Mouse (Mus musculus) CH12.LX (cell line): ENCODE data around the gene Kif1bp. TPM values are rescaled to one million over a fixed set of nuclear protein-coding genes. Genes with fewer than 3 reads are reported as not detected.

ENCODE experiments used
- DNase-seq: peaks from one replicate; pipeline ENCODE4 v3.0.0-alpha.2; 2013; ENCODE audit errors: extremely low read depth
- H3K27ac ChIP-seq: 2 replicates; pipeline ENCODE4 v1.5.1; 2012; ENCODE audit warnings: low read depth, mild to moderate bottlenecking, control low read depth, moderate library complexity; ENCODE audit not compliant: insufficient read depth
- H3K27me3 ChIP-seq: replicated peaks from 2 replicates; pipeline ENCODE3; 2012; ENCODE audit warnings: inconsistent platforms
- H3K36me3 ChIP-seq, 2 experiments: replicated peaks in 1 of 2; 2 replicates each; pipeline versions ENCODE3 to v1.6.1; 2012; ENCODE audit warnings: inconsistent platforms in 1 of 2, low read length in 1 of 2, mild to moderate bottlenecking in 1 of 2, mixed read lengths in 1 of 2, moderate library complexity in 1 of 2; ENCODE audit not compliant: control insufficient read depth in 1 of 2, insufficient read depth in 1 of 2
- H3K4me1 ChIP-seq, 2 experiments: 2 replicates each; pipeline ENCODE4 v1.6.1; 2012; ENCODE audit warnings: inconsistent platforms in 1 of 2, moderate library complexity in 1 of 2; ENCODE audit not compliant: insufficient read depth in 2 of 2, control insufficient read depth in 1 of 2
- H3K4me2 ChIP-seq: 2 replicates; pipeline ENCODE4 v1.6.1; 2012; ENCODE audit warnings: low read depth, mild to moderate bottlenecking, control low read depth; ENCODE audit not compliant: poor library complexity, insufficient read depth, severe bottlenecking
- H3K4me3 ChIP-seq, 3 experiments: fragments of 150-350 bp in 1 of 3; sonication (generic) in 1 of 3; replicated peaks in 1 of 3; 2 replicates each; pipeline versions ENCODE3 to v1.5.1; 2011 to 2012; ENCODE audit warnings: low read depth in 2 of 3, low read length in 2 of 3, mild to moderate bottlenecking in 2 of 3, moderate library complexity in 2 of 3, control low read depth in 1 of 3, improper control_type of control experiment in 1 of 3, inconsistent platforms in 1 of 3, mixed read lengths in 1 of 3; ENCODE audit not compliant: poor library complexity in 1 of 3
- H3K79me2 ChIP-seq: replicated peaks from 2 replicates; pipeline ENCODE4 v1.6.1; 2012; ENCODE audit warnings: mild to moderate bottlenecking, moderate library complexity; ENCODE audit not compliant: control insufficient read depth, poor library complexity, insufficient read depth, severe bottlenecking; ENCODE audit errors: extremely low read depth
- H3K9ac ChIP-seq: 2 replicates; pipeline ENCODE4 v1.6.1; 2012; ENCODE audit warnings: low read depth, mild to moderate bottlenecking, control low read depth, moderate library complexity; ENCODE audit not compliant: insufficient read depth
- H3K9me3 ChIP-seq: replicated peaks from 2 replicates; pipeline ENCODE3; 2012; ENCODE audit warnings: low read length, inconsistent platforms, mixed read lengths
- CHD2 ChIP-seq: IDR thresholded peaks from 2 replicates; pipeline ENCODE4 v1.6.1; 2011; ENCODE audit warnings: low read length, improper control_type of control experiment
- CTCF ChIP-seq, 2 experiments: IDR thresholded peaks in 1 of 2; conservative IDR thresholded peaks in 1 of 2; 2 replicates each; pipeline ENCODE4 v1.5.1; 2011 to 2012; ENCODE audit warnings: low read depth in 2 of 2, low read length in 2 of 2, improper control_type of control experiment in 1 of 2, inconsistent platforms in 1 of 2, mild to moderate bottlenecking in 1 of 2, moderate library complexity in 1 of 2
- E2F4 ChIP-seq: IDR thresholded peaks from 2 replicates; pipeline ENCODE4 v1.6.1; 2011; ENCODE audit warnings: low read depth, low read length, improper control_type of control experiment; ENCODE audit not compliant: insufficient replicate concordance
- EP300 ChIP-seq: IDR thresholded peaks from 2 replicates; pipeline ENCODE4 v1.6.1; 2011; ENCODE audit warnings: low read length, improper control_type of control experiment
- GABPA ChIP-seq: IDR thresholded peaks from 2 replicates; pipeline ENCODE4 v1.6.1; 2012; ENCODE audit warnings: low read depth, low read length, improper control_type of control experiment, inconsistent platforms; ENCODE audit not compliant: insufficient replicate concordance
- HCFC1 ChIP-seq: IDR thresholded peaks from 2 replicates; pipeline ENCODE4 v1.6.1; 2012; ENCODE audit warnings: low read depth, mild to moderate bottlenecking, inconsistent platforms, low read length, improper control_type of control experiment
- IRF4 ChIP-seq: IDR thresholded peaks from 2 replicates; pipeline ENCODE4 v1.6.1; 2014; ENCODE audit warnings: low read depth, mild to moderate bottlenecking, inconsistent platforms, low read length, improper control_type of control experiment
- JUND ChIP-seq: conservative IDR thresholded peaks from 2 replicates; pipeline ENCODE4 v1.6.1; 2011; ENCODE audit warnings: low read depth, low read length, improper control_type of control experiment
- MAX ChIP-seq: IDR thresholded peaks from 2 replicates; pipeline ENCODE4 v1.6.1; 2011; ENCODE audit warnings: low read length, improper control_type of control experiment
- MAZ ChIP-seq: IDR thresholded peaks from 2 replicates; pipeline ENCODE4 v1.6.1; 2012; ENCODE audit warnings: low read depth, mild to moderate bottlenecking, inconsistent platforms, low read length, improper control_type of control experiment, moderate library complexity
- MEF2A ChIP-seq: IDR thresholded peaks from 2 replicates; pipeline ENCODE4 v1.6.1; 2014; ENCODE audit warnings: low read depth, mild to moderate bottlenecking, inconsistent platforms, low read length, improper control_type of control experiment, borderline replicate concordance
- MYC ChIP-seq: IDR thresholded peaks from 2 replicates; pipeline ENCODE4 v1.6.1; 2011; ENCODE audit warnings: low read depth, mild to moderate bottlenecking, improper control_type of control experiment, low read length
- NELFE ChIP-seq: IDR thresholded peaks from 2 replicates; pipeline ENCODE4 v1.6.1; 2011; ENCODE audit warnings: low read depth, low read length, improper control_type of control experiment
- NRF1 ChIP-seq: IDR thresholded peaks from 2 replicates; pipeline ENCODE4 v1.6.1; 2014; ENCODE audit warnings: low read depth, mild to moderate bottlenecking, inconsistent platforms, low read length, improper control_type of control experiment, moderate library complexity
- PAX5 ChIP-seq: IDR thresholded peaks from 2 replicates; pipeline ENCODE4 v1.6.1; 2012; ENCODE audit warnings: low read length, inconsistent platforms, mixed read lengths
- POLR2AphosphoS2 ChIP-seq: IDR thresholded peaks from 2 replicates; pipeline ENCODE4 v1.6.1; 2011; ENCODE audit warnings: low read depth, low read length, improper control_type of control experiment
- RCOR1 ChIP-seq: conservative IDR thresholded peaks from 2 replicates; pipeline ENCODE4 v1.6.1; 2012; ENCODE audit warnings: low read depth, mild to moderate bottlenecking, inconsistent platforms, low read length, improper control_type of control experiment
- SMC3 ChIP-seq: IDR thresholded peaks from 2 replicates; pipeline ENCODE4 v1.6.1; 2011; ENCODE audit warnings: low read depth, low read length, improper control_type of control experiment
- TBP ChIP-seq: conservative IDR thresholded peaks from 2 replicates; pipeline ENCODE4 v1.6.1; 2011; ENCODE audit warnings: low read depth, low read length, improper control_type of control experiment
- TCF12 ChIP-seq: IDR thresholded peaks from 2 replicates; pipeline ENCODE4 v1.6.1; 2014; ENCODE audit warnings: low read depth, mild to moderate bottlenecking, inconsistent platforms, low read length, improper control_type of control experiment
- UBTF ChIP-seq: IDR thresholded peaks from 2 replicates; pipeline ENCODE4 v1.6.1; 2012; ENCODE audit warnings: low read depth, mild to moderate bottlenecking, inconsistent platforms, low read length, improper control_type of control experiment, moderate library complexity
- USF2 ChIP-seq: conservative IDR thresholded peaks from 2 replicates; pipeline ENCODE4 v1.6.1; 2011; ENCODE audit warnings: low read depth, low read length, improper control_type of control experiment
- ZC3H11A ChIP-seq: IDR thresholded peaks from 2 replicates; pipeline ENCODE4 v1.6.1; 2012; ENCODE audit warnings: low read depth, mild to moderate bottlenecking, inconsistent platforms, low read length, improper control_type of control experiment
- ZKSCAN1 ChIP-seq: IDR thresholded peaks from 2 replicates; pipeline ENCODE4 v1.6.1; 2012; ENCODE audit warnings: low read depth, inconsistent platforms, low read length, improper control_type of control experiment, borderline replicate concordance
- ZMIZ1 ChIP-seq: IDR thresholded peaks from 2 replicates; pipeline ENCODE4 v1.6.1; 2012; ENCODE audit warnings: low read depth, mild to moderate bottlenecking, inconsistent platforms, low read length, improper control_type of control experiment
- ZNF384 ChIP-seq: IDR thresholded peaks from 2 replicates; pipeline ENCODE4 v1.6.1; 2012; ENCODE audit warnings: low read depth, low read length, improper control_type of control experiment, inconsistent platforms
- dilution Hi-C: fragments of 300-500 bp; cut with MboI; formaldehyde crosslinking; loops from 2 replicates; pipeline ENCODE4 v1.14.3; 2020; ENCODE audit warnings: low sequenced_read_pairs; ENCODE audit not compliant: extremely low pct_unique_long_range_greater_than_20kb, extremely low pct_ligation_motif_present
- in situ Hi-C: fragments of 300-500 bp; cut with MboI; formaldehyde crosslinking; loops from 3 replicates; pipeline ENCODE4 v1.14.3; 2019; ENCODE audit warnings: low sequenced_read_pairs, low pct_ligation_motif_present, low pct_unique_long_range_greater_than_20kb, mixed read lengths
- polyA plus RNA-seq: library from polyadenylated mRNA; unstranded; fragments of >175 nt; gene quantifications from 2 replicates; pipeline ENCODE4 v1.2.1, GENCODE M21; 2012; ENCODE audit warnings: low read depth; ENCODE audit not compliant: insufficient read length
- total RNA-seq, 2 experiments: library from RNA; depleted of rRNA; stranded (reverse); fragments of 300-350 nt in 1 of 2; fragments of >200 nt in 1 of 2; gene quantifications; 2 replicates each; pipeline ENCODE4 v1.2.3; 2012 to 2014

The Kif1bp gene
- total and polyA plus RNA-seq, 3 experiments = 12.9 to 23.1 (median 15.3) TPM

DNA sequence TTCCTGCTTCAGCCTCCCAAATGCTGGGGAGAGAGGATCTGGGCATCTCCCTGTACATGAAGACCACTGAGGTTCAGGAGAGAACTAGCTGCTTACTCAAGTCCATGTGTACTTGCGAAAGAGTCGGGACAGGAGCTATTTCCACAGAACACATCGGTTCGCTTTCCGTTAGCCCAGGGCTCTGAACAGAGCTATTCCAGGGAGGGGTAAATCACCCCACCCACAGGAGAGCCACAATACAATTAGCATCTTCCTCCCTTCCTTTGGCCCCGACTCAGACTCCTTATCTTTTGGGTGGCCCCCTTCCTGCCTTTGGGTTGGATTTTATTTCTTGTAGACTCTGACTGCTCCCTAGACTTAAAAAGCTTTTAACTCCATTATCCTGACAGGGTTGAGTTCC, 60.7 kb downstream of the Kif1bp start:
- H3K36me3 ChIP-seq = no peaks in the 10 kb centered on the region
- in situ Hi-C loops = no loop called here
- H3K79me2 ChIP-seq = no peaks in the 10 kb centered on the region
- H3K27me3 ChIP-seq = no peaks in the 10 kb centered on the region
- H3K9ac ChIP-seq = no peak overlapping the region
- TF ChIP-seq TBP (no peak), NELFE (no peak), EP300 (no peak), SMC3 (no peak), UBTF (no peak), ZC3H11A (no peak), JUND (no peak), MAZ (no peak), GABPA (no peak), RCOR1 (no peak), IRF4 (no peak), MEF2A (no peak), NRF1 (no peak), ZNF384 (no peak), PAX5 (no peak), E2F4 (no peak), CHD2 (no peak)
- no peak overlapping the region for H3K27ac ChIP-seq
- DNase-seq = no peak
- dilution Hi-C loops = no loop called here
- H3K4me2 ChIP-seq = no peak overlapping the region
- H3K4me3 ChIP-seq = no peak overlapping the region
- H3K9me3 ChIP-seq = no peaks in the 10 kb centered on the region
- H3K4me1 ChIP-seq = peaks cover 0 to 33% of the 10 kb centered on the region in 2 experiments; a peak in 2 of 4 replicates

DNA sequence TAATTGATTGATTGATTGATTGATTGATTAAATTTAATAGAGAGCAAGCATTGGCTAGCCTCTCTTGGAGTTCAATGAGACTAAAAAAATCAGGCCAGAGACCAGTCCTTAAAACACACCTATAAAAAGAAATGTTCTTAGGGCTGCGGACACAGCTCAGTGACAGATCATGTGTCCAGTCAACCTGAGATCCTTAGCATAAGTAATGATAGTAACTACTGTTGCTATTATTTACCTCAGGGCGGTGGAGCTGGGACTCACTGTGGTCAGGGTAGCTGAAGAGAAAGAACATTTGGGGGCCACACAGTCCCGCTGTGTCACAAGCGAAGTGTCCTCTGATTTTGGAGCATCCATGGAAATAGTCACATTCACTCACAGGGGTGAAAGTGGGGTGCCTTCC, 65.4 kb downstream of the Kif1bp start:
- no peak for TF ChIP-seq TBP
- no peak for TF ChIP-seq EP300
- no peak for TF ChIP-seq HCFC1
- no peak for TF ChIP-seq ZKSCAN1
- no peak for TF ChIP-seq MYC
- TF ChIP-seq USF2 = no peak
- TF ChIP-seq MEF2A = no peak
- TF ChIP-seq TCF12 = no peak
- TF ChIP-seq MAX = no peak
- TF ChIP-seq RCOR1 = no peak
- no peak for TF ChIP-seq POLR2AphosphoS2
- no peak for TF ChIP-seq ZMIZ1
- no peak for TF ChIP-seq JUND
- TF ChIP-seq ZNF384 = no peak; the same call in 1 of the 2 replicates
- TF ChIP-seq CTCF (conservative IDR thresholded peaks at IDR 0.05 in 1 of 2, IDR thresholded peaks at IDR 0.05 in 1 of 2; ENCODE audit: low read depth in 2 of 2, low read length in 2 of 2) = no peak
- no peak for TF ChIP-seq NRF1
- TF ChIP-seq, all 38 proteins: peak for 0
- H3K4me2 ChIP-seq = no peak overlapping the region
- no peaks in the 10 kb centered on the region for H3K79me2 ChIP-seq
- peaks cover 8 to 48% of the 10 kb centered on the region in 2 experiments for H3K4me1 ChIP-seq
- H3K9me3 ChIP-seq = peaks cover 2% of the 10 kb centered on the region
- H3K9ac ChIP-seq = no peak overlapping the region
- no peaks in the 10 kb centered on the region for H3K36me3 ChIP-seq
- H3K27ac ChIP-seq = no peak overlapping the region
- in situ Hi-C loops (no loop called here), dilution Hi-C loops (no loop called here)
- DNase-seq = no peak
- H3K27me3 ChIP-seq = no peaks in the 10 kb centered on the region
- H3K4me3 ChIP-seq = no peak overlapping the region
